Mouse (Mus musculus) bone marrow macrophage, adult 2 months (primary cell): Measurements from ENCODE around the gene Gipc3. TPM values are rescaled to one million over a fixed set of nuclear protein-coding genes. Genes with fewer than 3 reads are reported as not detected.

Source experiments
- H3K27ac ChIP-seq: 2 replicates; pipeline ENCODE4 v1.5.1; 2012; ENCODE audit warnings: low read depth, low read length; ENCODE audit not compliant: insufficient read depth
- H3K4me1 ChIP-seq: 2 replicates; pipeline ENCODE4 v1.6.1; 2012; ENCODE audit warnings: low read length; ENCODE audit not compliant: control insufficient read depth, insufficient read depth
- H3K4me3 ChIP-seq: 2 replicates; pipeline ENCODE4 v1.5.1; 2012; ENCODE audit warnings: mild to moderate bottlenecking, low read length, moderate library complexity; ENCODE audit not compliant: insufficient read depth
- CTCF ChIP-seq: IDR thresholded peaks from 2 replicates; pipeline ENCODE4 v1.5.1; 2012; ENCODE audit warnings: low read depth, mild to moderate bottlenecking, low read length, moderate library complexity
- POLR2A ChIP-seq: IDR thresholded peaks from 2 replicates; pipeline ENCODE4 v1.6.1; 2012; ENCODE audit warnings: mild to moderate bottlenecking, low read depth, low read length, borderline replicate concordance
- polyA plus RNA-seq: library from polyadenylated mRNA; stranded (reverse); fragments of >200 nt; gene quantifications from 2 replicates; pipeline ENCODE4 v1.2.4, GENCODE M21; 2012; ENCODE audit not compliant: missing spikeins, insufficient read depth, insufficient read length

The Gipc3 gene
- polyA plus RNA-seq, 1 experiment: not detected

DNA sequence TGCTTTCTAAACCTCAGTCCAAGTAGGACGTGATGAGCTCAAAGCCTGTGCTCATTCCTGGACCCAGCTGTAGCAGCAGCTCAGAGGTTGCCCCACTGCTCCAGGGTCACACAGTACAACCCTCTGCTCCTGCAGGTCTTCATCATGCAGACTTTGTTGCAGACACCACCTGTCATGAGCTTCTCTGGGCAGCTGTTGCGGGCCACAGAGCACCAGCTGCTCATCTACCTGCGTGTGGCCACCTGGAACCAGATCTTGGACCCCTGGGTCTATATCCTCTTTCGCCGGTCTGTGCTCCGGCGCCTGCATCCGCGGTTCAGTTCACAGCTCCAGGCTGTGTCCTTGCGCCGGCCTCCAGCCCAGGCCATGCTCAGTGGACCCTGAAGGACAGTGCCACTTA is 8.7 kb downstream of the Gipc3 start:
- Histone ChIP-seq H3K27ac (no peak overlapping the region), H3K4me3 (no peak overlapping the region), H3K4me1 (peaks cover 3% of the 10 kb centered on the region)
- TF ChIP-seq POLR2A: no peak
- TF ChIP-seq CTCF: no peak

DNA sequence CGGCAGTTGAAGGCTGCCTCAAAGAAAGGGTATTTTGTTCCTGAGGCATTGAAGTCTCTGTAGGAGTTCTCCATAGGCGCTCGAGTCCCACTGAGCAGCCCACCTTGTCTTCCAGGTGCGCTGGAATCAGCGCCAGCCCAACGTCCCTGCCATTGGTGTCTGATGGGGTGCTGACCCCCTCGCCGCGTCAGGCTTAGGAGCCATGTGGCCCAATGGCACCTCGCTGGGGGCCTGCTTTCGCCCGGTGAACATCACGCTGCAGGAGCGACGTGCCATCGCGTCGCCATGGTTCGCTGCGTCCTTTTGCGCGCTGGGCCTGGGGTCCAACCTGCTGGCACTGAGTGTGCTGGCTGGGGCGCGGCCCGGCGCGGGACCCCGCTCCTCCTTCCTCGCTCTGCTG is 10.8 kb downstream of the Gipc3 start:
- no peak for TF ChIP-seq CTCF
- TF ChIP-seq POLR2A: no peak
- Histone ChIP-seq H3K4me1 (peaks cover 3% of the 10 kb centered on the region), H3K27ac (no peak overlapping the region), H3K4me3 (no peak overlapping the region)

DNA sequence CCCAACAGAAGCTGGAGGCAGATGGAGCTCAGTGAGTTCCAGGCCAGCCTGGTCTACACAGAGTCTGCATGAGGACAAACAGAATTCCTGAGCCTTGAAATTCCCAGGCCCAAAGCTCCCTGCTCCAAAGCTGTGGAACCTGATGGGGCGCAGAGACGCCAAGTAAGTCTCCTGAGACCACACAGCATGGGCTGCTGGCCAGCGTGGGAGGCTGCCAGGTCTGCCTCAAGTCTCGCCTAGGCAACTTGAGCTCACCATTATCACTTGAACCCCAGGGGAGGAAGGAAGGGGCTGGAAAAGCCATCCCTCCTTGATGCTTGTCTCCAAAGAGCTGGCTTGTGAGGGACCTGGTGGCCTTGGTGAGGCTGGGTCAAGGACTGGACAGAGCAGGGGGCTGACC is 13.1 kb downstream of the Gipc3 start:
- no peak overlapping the region for H3K4me3 ChIP-seq
- H3K27ac ChIP-seq: no peak overlapping the region
- H3K4me1 ChIP-seq: peaks cover 3% of the 10 kb centered on the region
- TF ChIP-seq POLR2A: no peak
- no peak for TF ChIP-seq CTCF

DNA sequence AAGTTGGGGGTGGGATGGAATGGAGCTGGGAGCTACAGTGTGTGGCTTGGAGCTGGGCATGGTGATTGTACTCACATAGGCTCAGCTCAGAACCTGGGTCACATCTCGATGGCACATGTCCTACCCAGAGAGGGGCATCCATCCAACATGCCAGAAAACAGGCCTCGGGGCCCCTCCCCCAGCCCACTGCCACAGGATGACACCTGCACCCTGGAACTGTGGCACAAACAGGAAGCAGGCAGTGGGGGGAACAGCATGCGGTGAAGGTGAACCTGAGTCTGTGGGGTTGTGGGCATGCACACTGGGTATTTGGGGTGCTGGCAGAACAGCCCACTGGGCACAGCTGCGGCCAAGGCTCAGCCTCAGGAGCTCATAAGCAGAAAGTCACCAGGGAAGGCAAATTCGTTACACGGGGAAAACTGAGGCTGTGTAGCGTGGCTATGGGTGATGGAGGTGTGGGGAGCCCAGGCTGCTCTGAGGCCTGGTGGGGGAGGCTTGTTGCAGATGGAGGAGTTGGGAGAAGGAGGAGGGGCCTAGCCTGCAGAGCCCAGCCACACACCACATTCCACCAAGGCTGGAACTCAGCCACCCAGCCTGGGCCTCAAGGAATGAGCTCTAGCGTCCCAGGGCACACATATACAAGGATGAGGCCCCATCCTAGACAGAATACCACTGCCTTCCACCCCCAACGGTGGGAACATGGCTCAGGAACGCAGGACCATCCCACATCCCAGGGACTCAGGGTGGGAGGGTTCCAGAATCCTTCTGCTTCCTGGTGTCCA is 13.7 kb downstream of the Gipc3 start:
- H3K4me3 ChIP-seq: no peak overlapping the region
- TF ChIP-seq POLR2A: no peak
- TF ChIP-seq CTCF: no peak
- H3K27ac ChIP-seq: no peak overlapping the region
- H3K4me1 ChIP-seq: peaks cover 3% of the 10 kb centered on the region

DNA sequence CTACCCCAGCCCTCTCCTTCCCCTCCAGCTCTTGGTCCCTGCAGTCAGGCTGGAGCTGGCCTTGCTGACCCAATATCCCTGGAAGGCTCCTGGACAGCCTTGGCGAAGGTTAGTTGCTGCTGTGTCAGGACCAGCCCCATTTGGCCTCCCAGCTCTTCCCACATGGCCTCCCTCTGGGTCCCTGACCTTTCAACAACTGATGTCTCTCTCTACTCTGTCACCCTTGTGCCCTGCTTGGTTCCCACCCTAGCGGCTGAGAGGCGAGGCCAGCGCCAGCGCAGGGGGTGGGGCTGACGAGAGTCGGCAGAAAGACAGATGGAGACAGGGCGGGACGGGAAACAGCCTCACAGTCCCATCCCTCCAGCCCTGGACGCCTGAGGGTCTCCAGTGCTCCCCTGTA is 14.7 kb downstream of the Gipc3 start, which contains the start of gene Tbxa2r:
Tbxa2r (plus strand) TSS at position 346 of the 400 bp plus-strand sequence.
- H3K4me1 ChIP-seq: peaks cover 3% of the 10 kb centered on the region
- TF ChIP-seq POLR2A (no peak), CTCF (no peak)
- H3K27ac ChIP-seq: no peak within 1 kb of the TSS
- H3K4me3 ChIP-seq: no peak within 1 kb of the TSS

DNA sequence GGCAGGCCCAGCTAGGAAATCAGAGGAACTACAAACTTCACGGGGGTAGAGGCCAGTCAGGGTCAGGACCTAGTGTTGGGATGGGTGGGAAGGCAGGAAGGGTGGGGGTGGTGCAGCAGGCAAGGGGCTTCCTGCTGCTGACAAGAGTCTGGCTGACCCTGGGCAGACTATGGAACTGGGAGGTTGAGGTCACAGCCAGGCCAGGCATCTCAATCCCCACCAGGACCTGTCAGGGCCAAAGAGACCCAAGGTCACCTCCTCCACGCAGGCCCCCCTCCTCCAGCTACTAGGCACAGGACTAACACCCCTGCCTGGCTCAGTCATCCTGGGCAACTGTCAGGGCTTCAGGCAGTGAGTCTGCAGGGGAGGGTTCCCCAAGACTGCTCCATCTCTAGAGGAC is 15.1 kb downstream of the Gipc3 start:
- H3K27ac ChIP-seq: no peak overlapping the region
- H3K4me3 ChIP-seq: no peak overlapping the region
- H3K4me1 ChIP-seq: peaks cover 3% of the 10 kb centered on the region
- TF ChIP-seq CTCF: no peak
- TF ChIP-seq POLR2A: no peak

DNA sequence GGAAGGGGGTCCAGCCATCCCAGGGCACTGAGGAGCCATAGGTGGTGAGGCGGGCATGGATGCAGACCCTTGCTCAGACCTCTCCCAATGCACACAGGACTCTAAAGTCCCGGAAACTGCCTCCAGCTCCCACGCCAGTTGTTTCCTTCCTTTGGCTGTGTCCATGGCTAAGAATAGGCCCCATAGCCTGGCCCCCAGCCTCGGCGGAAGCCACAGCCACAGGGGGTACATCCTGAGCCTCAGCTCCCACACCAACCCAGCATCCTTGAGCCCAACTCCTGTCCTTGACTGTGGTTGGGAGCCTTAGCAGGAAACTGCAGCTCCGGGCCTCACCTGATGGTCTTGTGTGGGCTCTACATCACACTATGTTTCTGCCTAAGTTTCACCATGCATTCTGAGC is 16.2 kb downstream of the Gipc3 start:
- TF ChIP-seq CTCF (no peak), POLR2A (no peak)
- H3K4me3 ChIP-seq: no peak overlapping the region
- H3K4me1 ChIP-seq: peaks cover 2% of the 10 kb centered on the region
- no peak overlapping the region for H3K27ac ChIP-seq

DNA sequence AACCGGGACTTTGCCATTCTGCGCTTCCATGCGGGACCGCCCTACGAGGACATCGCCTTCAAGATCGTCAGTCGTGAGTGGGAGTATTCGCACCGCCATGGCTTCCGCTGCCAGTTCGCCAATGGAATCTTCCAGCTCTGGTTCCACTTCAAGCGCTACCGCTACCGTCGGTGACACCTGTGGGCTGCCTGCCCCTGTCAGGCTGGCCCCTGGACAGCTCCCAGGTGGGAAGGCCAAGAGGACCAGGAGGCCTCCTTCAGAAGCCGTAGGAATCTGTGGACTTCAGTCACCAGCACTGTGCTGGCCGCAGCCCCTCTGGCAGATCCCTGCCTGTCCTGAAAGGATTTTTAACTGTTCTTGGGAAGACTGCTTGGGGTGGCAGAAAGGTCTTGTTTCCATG is 17.3 kb downstream of the Gipc3 start:
- H3K4me3 ChIP-seq: no peak overlapping the region
- TF ChIP-seq CTCF: no peak
- no peak for TF ChIP-seq POLR2A
- no peaks in the 10 kb centered on the region for H3K4me1 ChIP-seq
- no peak overlapping the region for H3K27ac ChIP-seq

DNA sequence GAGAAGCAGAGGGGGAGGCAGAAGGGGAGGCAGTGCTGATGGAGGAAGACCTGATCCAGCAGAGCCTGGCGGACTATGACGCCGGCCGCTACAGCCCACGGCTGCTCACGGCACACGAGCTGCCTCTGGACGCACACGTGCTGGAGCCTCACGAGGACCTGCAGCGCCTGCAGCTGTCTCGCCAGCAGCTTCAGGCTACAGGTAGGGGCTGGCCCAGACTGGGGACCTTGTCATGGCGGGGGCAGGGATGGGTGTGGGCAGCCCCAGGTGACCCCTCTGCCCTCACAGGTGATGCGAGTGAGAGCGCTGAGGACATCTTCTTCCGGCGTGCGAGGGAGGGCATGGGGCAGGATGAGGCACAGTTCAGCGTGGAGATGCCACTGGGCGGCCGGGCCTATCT is 17.9 kb downstream of the Gipc3 start:
- H3K4me3 ChIP-seq: no peak overlapping the region
- TF ChIP-seq POLR2A: no peak
- TF ChIP-seq CTCF: no peak
- no peak overlapping the region for H3K27ac ChIP-seq
- no peaks in the 10 kb centered on the region for H3K4me1 ChIP-seq

DNA sequence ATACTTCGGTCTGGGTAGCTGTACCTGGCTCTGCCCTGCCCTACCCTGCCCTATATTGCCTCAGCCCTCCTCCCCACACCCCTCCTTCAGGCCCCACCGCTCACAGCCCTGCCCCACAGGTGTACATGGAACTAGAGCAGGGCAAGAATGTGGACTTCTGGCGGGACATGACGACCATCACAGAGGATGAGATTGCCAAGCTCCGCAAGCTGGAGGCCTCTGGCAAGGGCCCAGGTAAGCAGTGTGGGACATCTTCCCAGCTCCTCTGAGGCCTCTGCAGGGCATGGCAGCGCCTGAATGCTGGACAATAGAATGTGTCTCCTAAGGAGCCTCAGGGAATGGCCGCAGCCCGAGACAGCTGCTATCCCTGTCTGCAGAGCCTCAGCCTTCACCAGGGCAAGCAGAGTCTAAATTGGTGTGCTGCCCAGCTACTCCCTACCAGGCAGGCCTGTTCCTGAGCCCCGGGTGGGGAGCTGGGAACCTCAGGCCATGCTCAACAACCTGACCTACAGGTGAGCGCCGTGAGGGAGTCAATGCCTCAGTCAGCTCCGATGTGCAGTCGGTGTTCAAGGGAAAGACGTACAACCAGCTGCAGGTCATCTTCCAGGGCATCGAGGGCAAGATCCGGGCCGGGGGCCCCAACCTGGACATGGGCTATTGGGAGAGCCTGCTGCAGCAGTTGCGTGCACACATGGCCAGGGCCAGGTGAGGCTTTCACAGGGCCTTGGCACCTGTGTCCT is 19.1 kb downstream of the Gipc3 start:
- no peak for TF ChIP-seq CTCF
- TF ChIP-seq POLR2A: no peak
- H3K27ac ChIP-seq: no peak overlapping the region
- H3K4me3 ChIP-seq: no peak overlapping the region
- H3K4me1 ChIP-seq: peaks cover 1% of the 10 kb centered on the region
